Mouse (Mus musculus): Measurements from ENCODE around the gene Kifc3. TPM values are rescaled to one million over a fixed set of nuclear protein-coding genes. Genes with fewer than 3 reads are reported as not detected.

Gene Kifc3
- polyA plus RNA-seq, 1 experiment = 31.1 TPM

- TF ChIP-seq POLR2A (IDR thresholded peaks at IDR 0.05; ENCODE audit: borderline replicate concordance, extremely low read depth, insufficient read depth, insufficient read length, poor library complexity, severe bottlenecking) (no peak), CTCF (IDR thresholded peaks at IDR 0.05; ENCODE audit: borderline replicate concordance, extremely low read depth, insufficient read depth, insufficient read length) (no peak)
Observed at GRCm38 (mm10) chr8:95130966-95131537, 71.6 kb downstream of the Kifc3 start.

GRCm38 (mm10) chr8:95128750-95129260 is 73.8 kb downstream of the Kifc3 start:
- TF ChIP-seq CTCF (IDR thresholded peaks at IDR 0.05; ENCODE audit: borderline replicate concordance, extremely low read depth, insufficient read depth, insufficient read length) = no peak
- TF ChIP-seq POLR2A (IDR thresholded peaks at IDR 0.05; ENCODE audit: borderline replicate concordance, extremely low read depth, insufficient read depth, insufficient read length, poor library complexity, severe bottlenecking) = no peak
- no peak for DNase-seq (ENCODE audit: low read depth)

More at GRCm38 (mm10) chr8:95130966-95131537, 71.6 kb downstream of the Kifc3 start:
- no peak for DNase-seq (ENCODE audit: low read depth)

- TF ChIP-seq CTCF (IDR thresholded peaks at IDR 0.05; ENCODE audit: borderline replicate concordance, extremely low read depth, insufficient read depth, insufficient read length) (no peak), POLR2A (IDR thresholded peaks at IDR 0.05; ENCODE audit: borderline replicate concordance, extremely low read depth, insufficient read depth, insufficient read length, poor library complexity, severe bottlenecking) (no peak)
Observed at GRCm38 (mm10) chr8:95127658-95128057, 75.0 kb downstream of the Kifc3 start.

GRCm38 (mm10) chr8:95126497-95126896 is 76.1 kb downstream of the Kifc3 start:
- TF ChIP-seq POLR2A (IDR thresholded peaks at IDR 0.05; ENCODE audit: borderline replicate concordance, extremely low read depth, insufficient read depth, insufficient read length, poor library complexity, severe bottlenecking) (no peak), CTCF (IDR thresholded peaks at IDR 0.05; ENCODE audit: borderline replicate concordance, extremely low read depth, insufficient read depth, insufficient read length) (no peak)
- no peak for DNase-seq (ENCODE audit: low read depth)

More at GRCm38 (mm10) chr8:95127658-95128057, 75.0 kb downstream of the Kifc3 start:
- DNase-seq (ENCODE audit: low read depth) = no peak

- no peak for DNase-seq (ENCODE audit: low read depth)
Observed at GRCm38 (mm10) chr8:95123455-95123854, 79.2 kb downstream of the Kifc3 start.

DNA sequence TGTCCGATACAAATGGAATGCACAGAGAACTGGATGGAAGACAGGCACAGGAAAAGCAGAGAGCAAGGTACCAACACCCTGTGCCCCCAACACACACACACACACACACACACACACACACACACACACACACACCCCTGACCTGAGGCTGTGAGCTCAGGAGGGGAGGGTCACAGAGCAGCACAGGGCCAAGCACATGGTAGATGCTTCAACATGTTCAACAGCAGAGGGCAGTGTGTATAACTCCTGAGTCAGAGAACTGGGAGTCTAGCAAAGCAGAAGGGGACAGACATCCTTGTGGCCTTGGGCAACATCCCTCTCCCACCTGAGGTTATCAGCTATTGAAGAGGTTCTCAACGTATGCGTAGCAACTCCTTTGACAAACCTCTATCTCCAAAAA is 88.9 kb downstream of the Kifc3 start:
- TF ChIP-seq CTCF (IDR thresholded peaks at IDR 0.05; ENCODE audit: borderline replicate concordance, extremely low read depth, insufficient read depth, insufficient read length) (peak; percentile 70), POLR2A (IDR thresholded peaks at IDR 0.05; ENCODE audit: borderline replicate concordance, extremely low read depth, insufficient read depth, insufficient read length, poor library complexity, severe bottlenecking) (no peak)
- peak; percentile 72 for DNase-seq (ENCODE audit: low read depth)

More at GRCm38 (mm10) chr8:95123455-95123854, 79.2 kb downstream of the Kifc3 start:
- TF ChIP-seq POLR2A (IDR thresholded peaks at IDR 0.05; ENCODE audit: borderline replicate concordance, extremely low read depth, insufficient read depth, insufficient read length, poor library complexity, severe bottlenecking) (no peak), CTCF (IDR thresholded peaks at IDR 0.05; ENCODE audit: borderline replicate concordance, extremely low read depth, insufficient read depth, insufficient read length) (peak; percentile 12; the same call in 1 of the 2 replicates)

GRCm38 (mm10) chr8:95113108-95113507 is 89.5 kb downstream of the Kifc3 start:
- TF ChIP-seq CTCF (IDR thresholded peaks at IDR 0.05; ENCODE audit: borderline replicate concordance, extremely low read depth, insufficient read depth, insufficient read length) = no peak
- DNase-seq (ENCODE audit: low read depth) = no peak

DNA sequence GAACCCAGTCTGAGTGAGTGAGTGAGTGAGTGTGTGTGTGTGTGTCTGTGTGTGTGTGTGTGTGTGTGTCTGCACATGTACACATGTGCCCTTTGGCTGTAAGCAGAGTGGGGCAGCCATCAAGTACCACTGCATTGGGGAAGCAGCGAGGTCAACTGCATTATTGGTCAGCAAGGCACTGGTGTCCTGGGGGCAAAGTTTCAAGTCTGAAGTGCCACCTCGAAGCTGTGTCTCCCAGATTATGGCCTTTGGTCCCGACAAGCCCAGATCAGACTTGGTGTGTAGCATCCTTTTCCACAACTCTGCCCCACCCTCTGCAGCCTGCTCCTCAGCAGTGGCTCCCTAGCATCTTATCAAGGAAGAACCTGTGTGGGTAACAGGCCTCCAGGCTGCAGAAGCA is 90.0 kb downstream of the Kifc3 start:
- no peak for TF ChIP-seq POLR2A (IDR thresholded peaks at IDR 0.05; ENCODE audit: borderline replicate concordance, extremely low read depth, insufficient read depth, insufficient read length, poor library complexity, severe bottlenecking)
- TF ChIP-seq CTCF (IDR thresholded peaks at IDR 0.05; ENCODE audit: borderline replicate concordance, extremely low read depth, insufficient read depth, insufficient read length) = no peak
- no peak for DNase-seq (ENCODE audit: low read depth)

- TF ChIP-seq POLR2A (IDR thresholded peaks at IDR 0.05; ENCODE audit: borderline replicate concordance, extremely low read depth, insufficient read depth, insufficient read length, poor library complexity, severe bottlenecking) (no peak), CTCF (IDR thresholded peaks at IDR 0.05; ENCODE audit: borderline replicate concordance, extremely low read depth, insufficient read depth, insufficient read length) (no peak)
- no peak for DNase-seq (ENCODE audit: low read depth)
Observed at GRCm38 (mm10) chr8:95107306-95107705, 95.3 kb downstream of the Kifc3 start.

GRCm38 (mm10) chr8:95101972-95102371 is 100.6 kb downstream of the Kifc3 start:
- TF ChIP-seq POLR2A (IDR thresholded peaks at IDR 0.05; ENCODE audit: borderline replicate concordance, extremely low read depth, insufficient read depth, insufficient read length, poor library complexity, severe bottlenecking) (no peak), CTCF (IDR thresholded peaks at IDR 0.05; ENCODE audit: borderline replicate concordance, extremely low read depth, insufficient read depth, insufficient read length) (peak; percentile 40; the same call in 1 of the 2 replicates)
- no peak for DNase-seq (ENCODE audit: low read depth)

GRCm38 (mm10) chr8:95099009-95099408 is 103.6 kb downstream of the Kifc3 start:
- peak; percentile 77 for DNase-seq (ENCODE audit: low read depth)
- TF ChIP-seq CTCF (IDR thresholded peaks at IDR 0.05; ENCODE audit: borderline replicate concordance, extremely low read depth, insufficient read depth, insufficient read length) (peak; percentile 99), POLR2A (IDR thresholded peaks at IDR 0.05; ENCODE audit: borderline replicate concordance, extremely low read depth, insufficient read depth, insufficient read length, poor library complexity, severe bottlenecking) (no peak)

DNA sequence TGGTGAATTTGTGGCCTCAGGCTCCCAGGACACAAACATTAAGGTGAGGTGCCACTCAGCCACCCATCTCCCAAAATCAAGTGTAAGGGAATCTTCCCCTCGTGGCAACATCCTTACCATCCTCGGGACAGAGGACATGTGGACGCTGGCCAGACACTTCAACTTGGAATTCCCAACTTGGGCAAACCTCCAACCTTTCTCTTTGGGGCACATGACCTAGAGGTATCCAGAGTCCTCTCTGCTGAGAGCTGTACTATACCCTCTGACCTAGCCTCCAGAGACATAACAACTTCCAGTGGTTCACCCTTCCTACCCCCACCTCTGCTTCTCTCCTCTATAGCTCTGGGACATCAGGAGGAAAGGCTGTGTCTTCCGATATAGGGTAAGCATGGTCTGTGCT is 109.0 kb downstream of the Kifc3 start:
- DNase-seq (ENCODE audit: low read depth) = no peak
- no peak for TF ChIP-seq CTCF (IDR thresholded peaks at IDR 0.05; ENCODE audit: borderline replicate concordance, extremely low read depth, insufficient read depth, insufficient read length)
- no peak for TF ChIP-seq POLR2A (IDR thresholded peaks at IDR 0.05; ENCODE audit: borderline replicate concordance, extremely low read depth, insufficient read depth, insufficient read length, poor library complexity, severe bottlenecking)
